Mouse (Mus musculus): ENCODE results near the gene Tnrc6b.

GRCm38 (mm10) chr15:80735300-80735699 lies 24.2 kb downstream of the Tnrc6b start:
- TF ChIP-seq CTCF (IDR thresholded peaks at IDR 0.05; ENCODE audit: low read depth) (no peak), EP300 (IDR thresholded peaks at IDR 0.05; ENCODE audit: low read depth) (no peak)
